Mouse (Mus musculus): ENCODE measurements at regions not wholly inside any gene's neighbourhood (a gene's known extent, or its start where the extent isn't known, plus 50 kb on each side); places are given as distances from the start of the nearest gene placed in this dataset.

GRCm38 (mm10) chr10:96486724-96487123 lies 130.1 kb upstream of the Btg1 start:
- DNase-seq (ENCODE audit: low spot score in 2 of 2) = no peak

- DNase-seq (ENCODE audit: low spot score in 2 of 2) = no peak
Observed at GRCm38 (mm10) chr10:96493706-96494105, 123.1 kb upstream of the Btg1 start.

GRCm38 (mm10) chr10:96496700-96497099 lies 120.1 kb upstream of the Btg1 start:
- no peak for DNase-seq (ENCODE audit: low spot score in 2 of 2)

GRCm38 (mm10) chr10:96497482-96497881 lies 119.3 kb upstream of the Btg1 start:
- no peak for DNase-seq (ENCODE audit: low spot score in 2 of 2)

GRCm38 (mm10) chr10:96499274-96499673 lies 117.5 kb upstream of the Btg1 start:
- no peak for DNase-seq (ENCODE audit: low spot score in 2 of 2)

- DNase-seq (ENCODE audit: low spot score in 2 of 2) = no peak
Observed at GRCm38 (mm10) chr10:96502090-96502728, 114.6 kb upstream of the Btg1 start.

- DNase-seq (ENCODE audit: low spot score in 2 of 2) = no peak
Observed at GRCm38 (mm10) chr10:96502736-96503135, 114.1 kb upstream of the Btg1 start.

GRCm38 (mm10) chr10:96504340-96504739 lies 112.5 kb upstream of the Btg1 start:
- DNase-seq (ENCODE audit: low spot score in 2 of 2) = no peak

GRCm38 (mm10) chr10:96515164-96515922 lies 101.5 kb upstream of the Btg1 start:
- DNase-seq (ENCODE audit: low spot score in 2 of 2) = no peak

GRCm38 (mm10) chr10:96515923-96516258 lies 100.9 kb upstream of the Btg1 start:
- DNase-seq (ENCODE audit: low spot score in 2 of 2) = no peak

GRCm38 (mm10) chr10:96519411-96519810 lies 97.4 kb upstream of the Btg1 start:
- no peak for DNase-seq (ENCODE audit: low spot score in 2 of 2)

- no peak for DNase-seq (ENCODE audit: low spot score in 2 of 2)
Observed at GRCm38 (mm10) chr10:96520995-96521760, 95.6 kb upstream of the Btg1 start.

GRCm38 (mm10) chr10:96523967-96524801 lies 92.6 kb upstream of the Btg1 start:
- DNase-seq (ENCODE audit: low spot score in 2 of 2) = peak in 1 of 2 experiments; percentile 13

GRCm38 (mm10) chr10:96527864-96528263 lies 88.9 kb upstream of the Btg1 start:
- no peak for DNase-seq (ENCODE audit: low spot score in 2 of 2)

- no peak for DNase-seq (ENCODE audit: low spot score in 2 of 2)
Observed at GRCm38 (mm10) chr10:96534547-96535124, 82.2 kb upstream of the Btg1 start.

- no peak for DNase-seq (ENCODE audit: low spot score in 2 of 2)
Observed at GRCm38 (mm10) chr10:96535461-96535860, 81.3 kb upstream of the Btg1 start.

GRCm38 (mm10) chr10:96540828-96541227 lies 76.0 kb upstream of the Btg1 start:
- DNase-seq (ENCODE audit: low spot score in 2 of 2) = no peak

- DNase-seq (ENCODE audit: low spot score in 2 of 2) = no peak
Observed at GRCm38 (mm10) chr10:96545312-96545711, 71.5 kb upstream of the Btg1 start.

- DNase-seq (ENCODE audit: low spot score in 2 of 2) = no peak
Observed at GRCm38 (mm10) chr10:96545761-96546388, 70.9 kb upstream of the Btg1 start.

GRCm38 (mm10) chr10:96549651-96550050 lies 67.2 kb upstream of the Btg1 start:
- DNase-seq (ENCODE audit: low spot score in 2 of 2) = no peak

GRCm38 (mm10) chr10:96550266-96550665 lies 66.5 kb upstream of the Btg1 start:
- DNase-seq (ENCODE audit: low spot score in 2 of 2) = no peak

Data from cerebellum, postnatal 4 days (tissue).